Mouse (Mus musculus) liver, adult (tissue): ENCODE results near the gene Atp1a1.

Experiments used
- GATA4 ChIP-seq: IDR thresholded peaks from 2 replicates; pipeline ENCODE4 v1.6.1; 2014; ENCODE audit warnings: mild to moderate bottlenecking, low read length; ENCODE audit not compliant: insufficient replicate concordance

Gene Atp1a1

GRCm38 (mm10) chr3:101624287-101624686, 19.8 kb upstream of the Atp1a1 start:
- no peak for TF ChIP-seq GATA4

- no peak for TF ChIP-seq GATA4
Measured at GRCm38 (mm10) chr3:101619017-101619416, 14.5 kb upstream of the Atp1a1 start.

GRCm38 (mm10) chr3:101618505-101618904, 14.0 kb upstream of the Atp1a1 start:
- no peak for TF ChIP-seq GATA4

- no peak for TF ChIP-seq GATA4
Measured at GRCm38 (mm10) chr3:101617451-101617850, 13.0 kb upstream of the Atp1a1 start.

GRCm38 (mm10) chr3:101617007-101617406, 12.5 kb upstream of the Atp1a1 start:
- no peak for TF ChIP-seq GATA4

GRCm38 (mm10) chr3:101615856-101616255, 11.4 kb upstream of the Atp1a1 start:
- no peak for TF ChIP-seq GATA4

GRCm38 (mm10) chr3:101611813-101612491, 7.5 kb upstream of the Atp1a1 start:
- no peak for TF ChIP-seq GATA4

- TF ChIP-seq GATA4: no peak
Measured at GRCm38 (mm10) chr3:101611012-101611812, 6.7 kb upstream of the Atp1a1 start.

- no peak for TF ChIP-seq GATA4
Measured at GRCm38 (mm10) chr3:101609302-101609701, 4.8 kb upstream of the Atp1a1 start.

- TF ChIP-seq GATA4: no peak
Measured at GRCm38 (mm10) chr3:101606861-101607455, 2.5 kb upstream of the Atp1a1 start.

- no peak for TF ChIP-seq GATA4
Measured at GRCm38 (mm10) chr3:101605721-101606120, 1.2 kb upstream of the Atp1a1 start.

- TF ChIP-seq GATA4: no peak
Measured at GRCm38 (mm10) chr3:101605291-101605690, 807 bp upstream of the Atp1a1 start.

GRCm38 (mm10) chr3:101603661-101604549, 579 bp downstream of the Atp1a1 start:
- TF ChIP-seq GATA4: peak; percentile 76; the same call in 1 of the 2 replicates

GRCm38 (mm10) chr3:101603194-101603593, 1.3 kb downstream of the Atp1a1 start:
- TF ChIP-seq GATA4: no peak

GRCm38 (mm10) chr3:101602511-101603055, 1.9 kb downstream of the Atp1a1 start:
- TF ChIP-seq GATA4: no peak

GRCm38 (mm10) chr3:101601687-101602086, 2.8 kb downstream of the Atp1a1 start:
- no peak for TF ChIP-seq GATA4
